Mouse (Mus musculus): ENCODE results near the gene Rdh1. TPM values are rescaled to one million over a fixed set of nuclear protein-coding genes. Genes with fewer than 3 reads are reported as not detected.
"Not testable (repeated sequence)": the region's sequence is repeated elsewhere in the genome, so short reads cannot be mapped to it uniquely, and the experiment has no call there.

The Rdh1 gene
- polyA plus RNA-seq, 1 experiment from 2014 or later = 0.36 TPM

GRCm38 (mm10) chr10:127750136-127750777 lies 9.3 kb upstream of the Rdh1 start:
- no peaks in the 10 kb centered on the region for H3K27me3 ChIP-seq

GRCm38 (mm10) chr10:127751548-127751947 lies 8.0 kb upstream of the Rdh1 start, which contains the start of gene Gpr182:
Gpr182 (minus strand) TSS chr10:127751732.
- Histone ChIP-seq H3K36me3 (peaks cover 13% of the 10 kb centered on the region), H3K9ac (no peak within 1 kb of the TSS), H3K27ac (replicated peaks) (no peak within 1 kb of the TSS), H3K9me3 (replicated peaks) (no peaks in the 10 kb centered on the region), H3K4me2 (replicated peaks) (no peak within 1 kb of the TSS), H3K4me1 (peaks cover 9% of the 10 kb centered on the region), H3K4me3 (replicated peaks) (no peak within 1 kb of the TSS), H3K27me3 (no peaks in the 10 kb centered on the region)
- ATAC-seq (ENCODE audit: insufficient number of reproducible peaks, low FRiP score, low TSS enrichment, low read depth) = no peak
- 50% methylated on average over 8 of the region's 8 CpGs for WGBS

More at GRCm38 (mm10) chr10:127750136-127750777, 9.3 kb upstream of the Rdh1 start:
- Histone ChIP-seq H3K36me3 (peaks cover 22% of the 10 kb centered on the region), H3K4me1 (peaks cover 9% of the 10 kb centered on the region), H3K27ac (replicated peaks) (no peak overlapping the region), H3K4me2 (replicated peaks) (peak overlapping the region; percentile 26), H3K9ac (no peak overlapping the region), H3K9me3 (replicated peaks) (no peaks in the 10 kb centered on the region), H3K4me3 (replicated peaks) (peak overlapping the region; percentile 7; the same call in 1 of the 2 replicates)
- 56% methylated on average over 24 of the region's 24 CpGs for WGBS
- no peak for ATAC-seq (ENCODE audit: insufficient number of reproducible peaks, low FRiP score, low TSS enrichment, low read depth)

GRCm38 (mm10) chr10:127754566-127755166 lies 4.9 kb upstream of the Rdh1 start:
- no peak for ATAC-seq (ENCODE audit: insufficient number of reproducible peaks, low FRiP score, low TSS enrichment, low read depth)
- H3K4me2 ChIP-seq (replicated peaks) = no peak overlapping the region
- H3K27me3 ChIP-seq = no peaks in the 10 kb centered on the region
- no peak overlapping the region for H3K4me3 ChIP-seq (replicated peaks)
- H3K27ac ChIP-seq (replicated peaks) = no peak overlapping the region
- H3K36me3 ChIP-seq = no peaks in the 10 kb centered on the region
- 41% methylated on average over 6 of the region's 6 CpGs for WGBS
- H3K4me1 ChIP-seq = no peaks in the 10 kb centered on the region
- no peak overlapping the region for H3K9ac ChIP-seq
- no peaks in the 10 kb centered on the region for H3K9me3 ChIP-seq (replicated peaks)

GRCm38 (mm10) chr10:127755246-127755645 lies 4.3 kb upstream of the Rdh1 start:
- Histone ChIP-seq H3K4me1 (no peaks in the 10 kb centered on the region), H3K27ac (replicated peaks) (no peak overlapping the region), H3K27me3 (no peaks in the 10 kb centered on the region), H3K9ac (no peak overlapping the region), H3K4me3 (replicated peaks) (no peak overlapping the region), H3K4me2 (replicated peaks) (no peak overlapping the region), H3K36me3 (no peaks in the 10 kb centered on the region), H3K9me3 (replicated peaks) (no peaks in the 10 kb centered on the region)
- WGBS = 72% methylated on average over 3 of the region's 3 CpGs
- ATAC-seq (ENCODE audit: insufficient number of reproducible peaks, low FRiP score, low TSS enrichment, low read depth) = no peak

- no peak for ATAC-seq (ENCODE audit: insufficient number of reproducible peaks, low FRiP score, low TSS enrichment, low read depth)
- 41% methylated on average over 18 of the region's 18 CpGs for WGBS
- Histone ChIP-seq H3K36me3 (no peaks in the 10 kb centered on the region), H3K27ac (replicated peaks) (no peak overlapping the region), H3K27me3 (no peaks in the 10 kb centered on the region), H3K4me1 (no peaks in the 10 kb centered on the region), H3K4me2 (replicated peaks) (peak overlapping the region; percentile 35), H3K9me3 (replicated peaks) (no peaks in the 10 kb centered on the region), H3K9ac (no peak overlapping the region), H3K4me3 (replicated peaks) (peak overlapping the region; percentile 11; the same call in 1 of the 2 replicates)
These were observed 3.6 kb upstream of the Rdh1 start for GRCm38 (mm10) chr10:127755770-127756468.

- not testable (repeated sequence) for H3K4me1 ChIP-seq; H3K27me3 ChIP-seq; ATAC-seq (ENCODE audit: insufficient number of reproducible peaks, low FRiP score, low TSS enrichment, low read depth); H3K4me2 ChIP-seq (replicated peaks); H3K4me3 ChIP-seq (replicated peaks); H3K27ac ChIP-seq (replicated peaks); H3K36me3 ChIP-seq; H3K9ac ChIP-seq; H3K9me3 ChIP-seq (replicated peaks)
- 81% methylated on average over 10 of the region's 10 CpGs for WGBS
These were observed 3.4 kb downstream of the Rdh1 start for GRCm38 (mm10) chr10:127762926-127763325.

GRCm38 (mm10) chr10:127763914-127764680 lies 4.6 kb downstream of the Rdh1 start:
- no peak for ATAC-seq (ENCODE audit: insufficient number of reproducible peaks, low FRiP score, low TSS enrichment, low read depth)
- Histone ChIP-seq H3K4me2 (replicated peaks) (no peak overlapping the region), H3K9ac (no peak overlapping the region), H3K9me3 (replicated peaks) (no peaks in the 10 kb centered on the region), H3K27ac (replicated peaks) (no peak overlapping the region), H3K27me3 (no peaks in the 10 kb centered on the region), H3K36me3 (no peaks in the 10 kb centered on the region), H3K4me1 (no peaks in the 10 kb centered on the region), H3K4me3 (replicated peaks) (no peak overlapping the region)
- WGBS = 46% methylated on average over 12 of the region's 12 CpGs

GRCm38 (mm10) chr10:127766564-127766963 lies 7.0 kb downstream of the Rdh1 start:
- no peak overlapping the region for H3K27ac ChIP-seq (replicated peaks)
- no peak for ATAC-seq (ENCODE audit: insufficient number of reproducible peaks, low FRiP score, low TSS enrichment, low read depth)
- H3K36me3 ChIP-seq = no peaks in the 10 kb centered on the region
- no peaks in the 10 kb centered on the region for H3K4me1 ChIP-seq
- 68% methylated on average over 1 of the region's 1 CpGs for WGBS
- no peak overlapping the region for H3K4me2 ChIP-seq (replicated peaks)
- H3K9ac ChIP-seq = no peak overlapping the region
- no peaks in the 10 kb centered on the region for H3K9me3 ChIP-seq (replicated peaks)
- H3K27me3 ChIP-seq = no peaks in the 10 kb centered on the region
- no peak overlapping the region for H3K4me3 ChIP-seq (replicated peaks)

- H3K27ac ChIP-seq (replicated peaks) = no peak within 1 kb of the TSS
- no peak for ATAC-seq (ENCODE audit: insufficient number of reproducible peaks, low FRiP score, low TSS enrichment, low read depth)
- no peak within 1 kb of the TSS for H3K9ac ChIP-seq
- no peaks in the 10 kb centered on the region for H3K4me1 ChIP-seq
- WGBS = 86% methylated on average over 2 of the region's 2 CpGs
- no peaks in the 10 kb centered on the region for H3K9me3 ChIP-seq (replicated peaks)
- no peak within 1 kb of the TSS for H3K4me3 ChIP-seq (replicated peaks)
- H3K36me3 ChIP-seq = no peaks in the 10 kb centered on the region
- no peaks in the 10 kb centered on the region for H3K27me3 ChIP-seq
- H3K4me2 ChIP-seq (replicated peaks) = no peak within 1 kb of the TSS
These were observed 16.5 kb downstream of the Rdh1 start, which contains the start of gene Rdh9 for GRCm38 (mm10) chr10:127776011-127776410. Rdh9 (plus strand) TSS chr10:127776386.

- H3K9me3 ChIP-seq (replicated peaks); H3K9ac ChIP-seq; H3K27me3 ChIP-seq; ATAC-seq (ENCODE audit: insufficient number of reproducible peaks, low FRiP score, low TSS enrichment, low read depth); H3K4me3 ChIP-seq (replicated peaks); H3K36me3 ChIP-seq; H3K27ac ChIP-seq (replicated peaks); H3K4me2 ChIP-seq (replicated peaks); H3K4me1 ChIP-seq: not testable (repeated sequence)
- WGBS = 94% methylated on average over 17 of the region's 17 CpGs
These were observed 22.8 kb downstream of the Rdh1 start for GRCm38 (mm10) chr10:127782321-127782720.

- ATAC-seq (ENCODE audit: insufficient number of reproducible peaks, low FRiP score, low TSS enrichment, low read depth); H3K9me3 ChIP-seq (replicated peaks); H3K4me1 ChIP-seq; H3K27me3 ChIP-seq; H3K9ac ChIP-seq; H3K4me3 ChIP-seq (replicated peaks); H3K4me2 ChIP-seq (replicated peaks); H3K27ac ChIP-seq (replicated peaks); H3K36me3 ChIP-seq: not testable (repeated sequence)
- 84% methylated on average over 1 of the region's 1 CpGs for WGBS
These were observed 25.9 kb downstream of the Rdh1 start for GRCm38 (mm10) chr10:127785411-127785810.

Data from embryonic facial prominence, embryonic 15.5 days (tissue).